Mouse (Mus musculus) 3134 (cell line): Measurements from ENCODE around the gene Zfp385b.

ENCODE experiments used
- DNase-seq: peaks from one replicate; pipeline ENCODE4 v3.0.0-alpha.2; 2011; ENCODE audit warnings: low spot score; ENCODE audit not compliant: insufficient read length; ENCODE audit errors: extremely low read depth

The Zfp385b gene

GRCm38 (mm10) chr2:77819539-77819938 is at the start of gene Zfp385b:
Gene Zfp385b, minus strand, starts transcription at chr2:77819639.
- DNase-seq, result no peak

- DNase-seq, result no peak
These were observed 44.5 kb upstream of the Zfp385b start for GRCm38 (mm10) chr2:77863934-77864333.

GRCm38 (mm10) chr2:77863522-77863921 is 44.1 kb upstream of the Zfp385b start:
- DNase-seq, result no peak

DNA sequence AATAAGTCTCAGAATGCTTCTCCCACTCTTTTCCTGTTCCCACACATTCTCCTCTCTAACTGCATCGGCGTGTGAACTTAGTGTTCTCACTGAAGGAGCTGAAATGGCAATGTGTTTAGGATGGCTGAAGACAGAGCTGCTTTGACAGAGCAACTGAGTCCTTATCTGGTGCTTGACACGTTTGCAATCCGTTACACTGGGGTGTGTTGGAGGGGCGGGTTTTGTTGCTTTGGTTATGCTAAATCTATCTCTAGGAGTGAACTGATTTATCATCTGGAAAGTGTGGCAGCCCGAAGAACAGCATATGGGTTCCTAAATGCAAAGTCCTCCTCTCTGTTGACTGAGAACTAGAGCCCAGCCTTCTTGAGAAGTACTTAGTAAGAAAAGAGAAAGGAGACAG is 22.0 kb upstream of the Zfp385b start:
- no peak for DNase-seq

DNA sequence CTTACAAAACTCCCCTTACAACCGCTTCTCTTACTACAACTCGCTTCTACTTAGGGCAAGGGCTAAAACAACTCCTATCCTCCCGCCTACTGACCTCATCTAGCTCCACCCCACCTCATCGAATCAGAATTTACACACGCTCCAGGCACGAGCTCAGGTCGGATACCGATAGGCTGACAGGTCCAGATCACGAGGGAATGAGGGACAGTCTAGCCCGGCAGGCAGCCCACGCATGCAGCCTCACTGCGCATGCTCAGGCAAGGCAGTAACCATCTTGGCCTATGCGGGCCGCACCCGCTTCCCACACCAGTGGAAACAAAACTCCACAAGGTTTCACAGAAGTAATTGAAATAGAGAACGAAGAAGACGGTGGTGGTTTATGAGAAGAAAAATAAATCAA is 20.1 kb upstream of the Zfp385b start:
- DNase-seq, result no peak

GRCm38 (mm10) chr2:77838688-77839087 is 19.2 kb upstream of the Zfp385b start:
- DNase-seq, result no peak

GRCm38 (mm10) chr2:77835781-77836180 is 16.3 kb upstream of the Zfp385b start:
- no peak for DNase-seq

- no peak for DNase-seq
These were observed 6.8 kb upstream of the Zfp385b start for GRCm38 (mm10) chr2:77826133-77826828.

DNA sequence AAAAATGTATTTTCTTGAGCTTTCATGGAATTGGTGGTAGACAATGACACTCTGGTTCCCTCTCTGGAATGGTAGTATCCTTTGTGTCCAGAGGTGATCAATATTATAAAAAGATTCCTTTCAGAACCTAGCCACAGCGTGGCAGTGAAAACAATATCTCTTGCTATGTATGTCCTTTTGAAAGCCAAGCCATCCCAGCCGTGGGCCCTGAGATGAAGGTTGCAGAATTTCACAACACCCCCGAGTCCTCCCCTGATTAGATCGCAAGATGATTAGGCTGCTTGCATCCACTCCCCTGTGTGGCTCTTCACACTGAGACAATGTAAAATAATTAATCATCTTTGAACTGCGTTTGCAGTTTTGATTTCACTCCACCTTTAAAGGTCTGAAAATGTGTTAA is 3.6 kb upstream of the Zfp385b start:
- no peak for DNase-seq

DNA sequence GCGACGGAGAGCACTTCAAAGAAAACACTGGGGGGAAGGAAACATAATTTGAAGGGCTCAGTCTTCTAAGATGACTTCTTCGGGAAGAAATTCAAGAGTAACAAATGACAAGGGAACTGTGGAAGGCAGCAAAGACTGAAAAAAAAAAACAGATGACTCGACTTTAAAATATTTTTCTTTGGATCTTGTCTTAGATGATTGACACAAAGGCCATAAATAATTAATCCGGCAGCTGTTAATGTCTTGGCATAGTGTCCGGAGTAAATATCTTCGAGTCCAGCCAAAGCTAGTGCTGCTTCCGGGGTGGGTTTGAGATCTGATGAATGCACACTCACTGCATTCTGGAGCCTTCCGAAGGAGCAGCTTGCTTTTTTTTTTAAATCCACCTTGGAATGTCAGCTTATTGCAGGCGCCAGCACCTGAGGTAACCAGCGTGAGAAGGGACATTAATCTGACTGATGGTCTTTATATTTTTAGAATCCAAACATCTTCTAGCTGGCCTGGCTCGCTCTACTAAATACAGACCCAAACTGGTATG is 2.0 kb downstream of the Zfp385b start:
- DNase-seq, result no peak

GRCm38 (mm10) chr2:77816413-77817314 is 2.8 kb downstream of the Zfp385b start:
- no peak for DNase-seq

GRCm38 (mm10) chr2:77815775-77816412 is 3.5 kb downstream of the Zfp385b start:
- DNase-seq, result no peak

GRCm38 (mm10) chr2:77814896-77815295 is 4.5 kb downstream of the Zfp385b start:
- DNase-seq, result no peak

DNA sequence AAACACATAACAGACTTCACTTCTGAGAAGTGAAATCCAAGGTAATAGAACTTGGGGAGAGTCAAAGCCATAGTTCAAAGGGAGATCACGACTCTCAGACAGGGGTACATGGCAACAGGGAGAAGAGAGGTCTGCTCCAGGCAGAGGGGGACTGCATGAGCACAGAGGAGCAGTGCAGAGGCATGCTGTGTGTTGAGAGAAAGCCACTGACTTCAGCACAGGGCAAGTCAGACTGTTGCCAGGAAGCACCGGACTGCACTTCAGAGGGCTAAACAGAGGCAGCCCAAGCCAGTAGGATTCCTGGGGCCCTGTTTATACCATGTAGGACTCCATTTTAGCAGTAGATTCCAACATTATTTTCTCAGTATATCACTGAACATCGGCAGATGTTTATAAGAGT is 6.4 kb downstream of the Zfp385b start:
- no peak for DNase-seq

GRCm38 (mm10) chr2:77810748-77811147 is 8.7 kb downstream of the Zfp385b start:
- DNase-seq, result no peak

DNA sequence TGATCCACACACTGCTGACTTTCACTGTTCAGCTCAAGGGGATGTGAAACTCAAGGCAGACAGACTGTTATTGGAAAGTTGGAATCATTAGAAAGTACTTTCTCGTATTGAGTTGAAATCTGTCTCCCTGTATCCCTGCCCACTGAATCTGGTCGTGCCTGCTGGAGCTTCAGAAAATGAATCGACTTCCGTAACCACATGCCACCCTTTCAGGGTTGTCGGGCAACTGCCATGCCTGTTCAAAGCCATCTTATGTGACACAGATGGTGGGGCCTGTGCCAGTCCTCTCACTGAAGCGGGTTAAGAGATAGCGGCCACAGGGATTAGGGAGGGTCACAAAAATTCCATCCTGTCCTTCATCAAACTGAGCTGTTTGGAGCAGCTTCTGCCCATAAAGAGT is 14.7 kb downstream of the Zfp385b start:
- DNase-seq, result no peak

DNA sequence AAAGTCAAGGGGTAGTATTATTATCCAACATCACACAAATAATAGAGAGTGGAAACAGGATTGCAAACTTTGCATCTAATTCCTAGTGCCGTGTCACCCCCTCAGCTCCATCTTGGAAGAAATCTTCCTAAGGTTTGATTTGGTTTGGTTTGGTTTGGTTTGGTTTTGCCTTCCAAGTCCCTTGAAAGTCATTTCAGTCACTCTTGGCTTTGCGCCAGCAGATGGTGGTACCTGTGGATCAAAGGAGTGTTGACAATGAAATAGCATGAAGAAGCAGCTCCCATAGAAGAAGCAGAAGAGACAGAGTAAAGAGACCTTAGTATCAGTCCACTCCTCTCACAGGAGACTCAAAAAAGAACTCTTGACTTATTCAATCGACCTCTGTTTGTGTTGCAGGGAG is 17.1 kb downstream of the Zfp385b start:
- DNase-seq, result no peak

GRCm38 (mm10) chr2:77801430-77801829 is 18.0 kb downstream of the Zfp385b start:
- DNase-seq, result no peak

DNA sequence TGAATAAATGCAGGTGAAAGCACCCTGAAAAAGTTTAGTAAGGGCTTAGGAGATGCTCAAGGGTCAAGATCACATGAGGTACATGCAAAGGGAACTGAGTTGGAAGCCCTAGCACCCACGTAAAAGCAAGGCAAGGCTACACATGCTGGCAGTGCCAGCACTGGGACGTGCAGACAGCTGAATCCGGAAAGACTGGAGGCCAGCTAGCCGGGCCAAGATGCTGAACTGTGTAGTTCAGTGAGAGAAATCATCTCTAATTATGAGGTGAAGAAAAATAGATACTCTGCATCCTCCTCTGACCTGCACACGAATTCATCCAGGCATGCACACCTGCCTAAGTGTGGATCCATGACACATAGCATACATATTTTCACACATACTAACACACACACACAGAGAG is 18.4 kb downstream of the Zfp385b start:
- no peak for DNase-seq

DNA sequence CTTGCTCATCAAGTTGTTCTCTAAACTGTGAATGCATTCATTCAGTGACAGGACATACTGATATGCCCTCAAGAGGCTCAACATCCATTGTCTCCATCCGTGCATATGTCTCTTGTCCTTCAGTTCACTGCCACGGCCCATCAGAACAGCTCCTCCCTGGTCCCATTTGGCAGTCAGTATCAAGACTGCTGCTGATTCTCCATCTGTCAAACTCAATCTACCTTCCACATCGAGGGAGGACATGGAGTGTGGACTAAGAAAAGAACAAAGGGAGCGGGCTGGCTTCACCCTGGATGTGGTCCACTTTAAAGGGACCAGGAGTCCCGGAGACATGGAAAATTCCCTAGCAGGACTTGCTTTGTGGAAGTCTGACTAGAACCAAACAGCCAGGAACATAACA is 22.2 kb downstream of the Zfp385b start:
- no peak for DNase-seq

GRCm38 (mm10) chr2:77795859-77796552 is 23.4 kb downstream of the Zfp385b start:
- DNase-seq, result no peak
